Mouse (Mus musculus) cerebellum, postnatal 4 days (tissue): ENCODE data around the gene Copa.

ENCODE experiments used
- DNase-seq, 2 experiments: peaks; one replicate each; pipeline ENCODE4 v3.0.0; 2022; ENCODE audit warnings: low spot score in 2 of 2, mixed read lengths in 1 of 2

The Copa gene

DNA sequence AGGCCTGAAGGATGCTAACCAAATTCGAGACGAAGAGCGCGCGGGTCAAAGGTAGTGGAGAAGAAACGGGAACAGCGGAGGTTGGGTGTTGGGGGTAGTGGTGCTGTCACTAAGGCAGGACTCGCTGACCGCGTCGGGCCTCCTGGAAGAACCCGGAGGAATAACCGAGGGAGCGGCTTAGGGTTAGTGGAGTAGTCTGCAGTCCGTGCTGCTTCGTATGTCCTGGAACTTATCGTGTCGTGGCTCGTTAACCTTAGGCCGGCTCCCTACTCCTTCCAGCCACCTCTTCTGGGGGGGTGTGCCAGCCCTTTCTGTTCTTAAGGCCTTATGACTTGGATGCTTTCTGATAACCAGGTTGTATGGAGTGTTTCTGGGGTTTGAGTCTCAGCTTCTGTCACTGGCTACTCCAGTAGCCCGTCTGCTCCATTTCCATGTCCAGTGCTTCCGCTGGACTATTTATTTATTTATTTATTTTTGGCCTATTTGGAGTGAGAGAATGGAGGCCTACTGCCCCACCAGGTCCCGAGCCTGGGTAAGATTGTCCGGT, 643 bp downstream of the Copa start:
- no peak for DNase-seq

DNA sequence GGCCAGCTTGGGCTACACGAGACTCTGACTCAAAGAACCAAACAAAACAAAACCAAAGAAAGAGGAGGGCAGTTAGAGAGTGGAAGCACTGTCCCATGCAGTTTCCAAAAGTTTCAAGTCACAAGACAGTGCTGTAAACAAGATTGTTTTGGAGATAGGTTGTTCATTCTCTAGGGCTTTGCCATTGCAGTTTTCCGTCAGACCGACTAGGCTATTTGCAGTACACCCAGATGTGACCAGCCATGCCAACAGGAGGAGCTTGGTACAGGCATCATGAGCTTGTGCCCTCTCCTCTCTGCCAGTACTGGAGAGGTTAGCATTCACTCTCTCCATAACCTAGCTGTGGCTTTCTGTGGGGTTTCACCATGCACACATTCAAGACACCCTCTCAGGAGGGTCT, 11.2 kb downstream of the Copa start:
- DNase-seq = no peak

DNA sequence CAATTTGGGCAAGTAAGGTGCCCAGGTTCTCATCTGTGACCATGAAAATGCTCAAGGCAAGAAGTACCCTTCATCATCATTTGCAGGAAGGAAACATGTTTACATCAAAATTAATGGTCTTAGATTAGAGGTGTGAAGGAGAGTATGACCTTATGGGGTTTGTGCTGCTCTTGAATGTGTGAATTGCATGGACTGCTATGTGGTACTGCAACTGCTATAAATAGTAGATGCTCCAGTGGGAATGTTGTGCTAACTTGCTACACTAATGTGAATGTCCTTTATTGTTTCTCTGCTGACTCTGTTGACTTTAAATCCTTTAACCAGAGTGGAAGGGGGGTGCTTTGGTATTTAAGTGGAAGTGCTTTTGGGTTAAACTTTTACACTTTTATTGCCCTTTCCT, 12.0 kb downstream of the Copa start:
- DNase-seq = no peak

DNA sequence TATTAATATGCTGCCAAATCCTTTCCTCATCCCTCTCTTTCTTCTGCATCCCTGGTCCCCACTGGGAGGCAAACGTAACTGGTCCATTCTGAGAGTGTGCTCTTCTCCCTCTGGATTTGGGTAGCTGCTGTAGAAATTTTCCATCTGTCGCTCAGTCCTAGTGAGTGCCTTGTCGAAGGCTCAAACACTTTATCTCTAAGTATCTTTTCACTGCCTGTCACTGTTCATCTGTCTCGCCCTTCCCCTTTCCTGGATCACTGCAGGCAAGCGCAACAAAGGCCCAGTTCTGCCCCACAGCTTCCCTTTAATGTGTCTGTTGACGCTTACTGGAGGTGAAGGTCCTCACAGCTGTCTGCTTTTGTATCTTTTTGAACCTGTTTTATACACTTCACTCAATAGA, 12.9 kb downstream of the Copa start:
- DNase-seq = no peak

DNA sequence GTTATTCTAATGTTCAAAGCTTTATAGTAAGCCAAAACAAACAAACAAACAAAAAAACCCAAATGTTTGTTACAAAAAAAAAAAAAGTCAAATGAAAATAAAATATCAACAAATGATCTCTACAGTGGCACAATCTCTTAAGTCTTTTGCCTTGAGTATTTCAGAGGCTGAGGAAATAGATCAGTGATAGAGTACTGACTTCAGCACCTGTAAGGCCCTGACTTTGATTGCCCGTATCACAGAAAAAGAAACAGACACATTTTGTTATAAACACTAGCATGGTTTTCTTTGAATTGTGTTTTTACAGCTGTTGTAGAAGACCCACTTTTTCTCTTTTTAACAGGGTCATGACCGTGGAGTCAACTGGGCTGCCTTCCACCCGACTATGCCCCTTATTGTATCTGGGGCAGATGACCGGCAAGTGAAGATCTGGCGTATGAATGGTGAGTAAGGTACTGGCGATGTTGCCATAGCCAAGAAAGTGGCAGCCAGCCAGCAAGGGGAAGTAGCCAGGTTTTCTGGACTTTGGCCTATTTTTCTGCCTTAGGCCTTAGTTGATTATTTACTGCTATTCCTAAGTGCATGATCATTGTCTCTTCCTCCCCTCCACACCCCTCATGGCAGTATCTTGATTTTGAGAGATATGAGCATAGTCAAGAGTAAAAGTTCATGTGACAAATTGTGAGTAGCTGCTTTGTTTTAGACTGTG, 17.1 kb downstream of the Copa start:
- no peak for DNase-seq

DNA sequence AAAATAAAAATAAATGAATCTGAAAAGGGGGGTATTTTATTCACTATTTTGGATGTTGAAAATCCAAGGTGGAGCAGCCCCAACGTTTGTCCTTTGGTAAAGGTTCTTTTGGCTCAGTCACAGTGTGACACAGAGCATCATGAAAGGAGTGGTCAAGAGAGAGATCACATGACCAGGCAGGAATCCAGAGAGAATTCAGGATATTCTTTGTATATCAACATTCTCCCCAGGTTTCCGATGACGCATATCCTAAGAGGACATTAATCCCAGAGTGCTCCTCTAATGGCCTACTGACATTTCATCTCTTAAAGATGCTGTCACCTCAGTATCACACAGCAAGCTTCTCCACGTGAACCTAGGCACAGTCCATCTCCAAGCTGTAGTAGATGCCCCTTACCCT, 21.3 kb downstream of the Copa start:
- no peak for DNase-seq

DNA sequence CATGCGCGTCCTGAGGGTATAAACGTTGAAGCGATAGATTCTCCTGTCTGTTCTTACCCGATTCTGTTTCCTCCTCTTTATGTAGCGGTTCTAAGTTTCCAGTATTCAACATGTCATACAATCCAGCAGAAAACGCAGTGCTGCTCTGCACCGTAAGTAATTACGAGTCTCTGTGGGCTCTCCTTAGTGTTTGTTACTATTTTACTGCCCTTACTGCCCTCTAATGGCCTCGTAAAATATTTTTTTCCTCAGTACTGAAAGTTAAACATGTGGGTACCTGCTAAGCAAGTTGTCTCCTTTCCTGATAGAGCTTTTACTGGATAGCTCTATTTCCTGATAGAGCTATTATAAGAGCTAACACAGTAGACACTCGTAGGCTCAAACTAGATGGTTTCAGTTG, 22.8 kb downstream of the Copa start:
- DNase-seq = no peak

DNA sequence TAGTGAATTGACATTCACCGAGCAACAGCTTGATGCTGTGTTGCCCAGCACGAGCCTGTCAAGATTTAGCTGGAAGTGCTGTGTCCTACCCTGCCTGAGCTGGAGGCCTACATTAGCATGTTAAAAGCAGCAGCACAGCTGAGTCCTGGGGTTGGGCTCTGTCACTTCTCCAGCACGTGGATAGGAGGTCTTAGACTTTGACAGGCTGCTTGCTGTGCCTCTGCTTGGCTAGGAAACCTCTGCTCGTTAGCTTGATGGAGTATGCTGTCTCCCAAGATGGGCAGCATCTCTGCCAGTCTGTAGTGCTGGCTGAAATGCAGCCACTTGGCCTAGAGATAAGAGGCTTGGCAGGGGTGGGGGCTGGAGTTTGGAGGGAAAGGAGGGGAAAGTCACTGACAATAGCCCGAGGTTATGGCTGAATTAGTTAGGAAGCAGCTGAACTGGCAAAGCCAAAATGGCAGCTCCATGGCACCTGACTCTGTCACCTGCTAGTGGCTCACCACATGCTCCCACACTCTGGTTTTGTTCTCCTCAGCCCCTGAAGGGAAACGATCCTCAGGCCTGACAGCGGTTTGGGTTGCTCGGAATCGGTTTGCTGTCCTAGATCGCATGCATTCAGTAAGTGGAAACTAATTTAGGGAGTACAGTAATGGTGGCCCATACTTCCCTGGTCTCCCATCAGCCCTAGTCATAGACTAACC, 25.6 kb downstream of the Copa start:
- DNase-seq = peak in 1 of 2 experiments; percentile 27

DNA sequence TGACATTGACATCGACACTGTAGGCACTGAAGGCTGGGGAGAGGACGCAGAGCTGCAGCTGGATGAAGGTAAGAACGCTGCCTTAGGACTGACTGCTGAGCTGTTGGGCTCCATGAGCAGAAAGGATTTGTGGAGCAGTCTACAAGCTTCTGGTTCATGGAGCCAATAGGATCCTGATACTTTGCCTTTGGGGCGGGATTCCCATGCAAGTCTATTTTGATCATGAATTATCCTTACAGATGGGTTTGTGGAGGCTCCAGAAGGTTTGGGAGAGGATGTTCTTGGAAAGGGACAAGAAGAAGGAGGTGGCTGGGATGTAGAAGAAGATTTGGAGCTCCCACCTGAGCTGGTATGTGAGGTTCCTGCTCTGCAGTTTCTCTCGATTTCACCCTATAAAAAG, 34.6 kb downstream of the Copa start:
- DNase-seq = no peak

DNA sequence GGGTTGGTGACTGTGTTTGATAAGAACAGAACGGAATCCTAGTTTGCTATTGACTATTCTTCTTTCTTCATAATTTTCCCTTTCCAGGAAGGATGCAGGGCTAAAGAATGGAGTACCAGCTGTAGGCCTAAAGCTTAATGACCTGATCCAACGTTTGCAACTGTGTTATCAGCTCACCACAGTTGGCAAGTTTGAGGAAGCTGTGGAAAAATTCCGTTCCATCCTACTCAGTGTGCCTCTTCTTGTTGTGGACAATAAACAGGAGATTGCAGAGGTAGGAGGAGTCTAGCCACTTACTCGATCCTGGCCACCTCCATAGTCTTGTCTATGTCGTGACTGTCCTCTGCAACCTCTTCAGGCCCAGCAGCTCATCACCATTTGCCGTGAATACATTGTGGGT, 36.8 kb downstream of the Copa start:
- DNase-seq = no peak

DNA sequence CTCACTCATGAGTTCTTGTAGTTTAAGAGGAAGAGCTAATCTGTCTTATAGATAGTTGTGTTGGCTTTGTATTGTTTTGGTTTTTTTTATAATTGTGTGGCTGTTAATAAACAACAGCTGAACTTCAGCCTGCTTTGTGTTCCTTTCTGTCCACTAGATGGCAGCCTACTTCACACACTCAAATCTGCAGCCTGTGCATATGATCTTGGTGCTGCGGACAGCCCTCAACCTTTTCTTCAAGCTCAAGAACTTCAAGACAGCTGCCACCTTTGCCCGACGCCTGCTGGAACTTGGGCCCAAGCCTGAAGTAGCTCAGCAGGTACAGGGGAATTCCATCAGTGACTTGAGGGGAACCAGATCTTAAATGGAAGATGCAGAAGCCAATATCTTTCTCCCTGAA, 37.4 kb downstream of the Copa start:
- peak in 1 of 2 experiments; percentile 28 for DNase-seq

DNA sequence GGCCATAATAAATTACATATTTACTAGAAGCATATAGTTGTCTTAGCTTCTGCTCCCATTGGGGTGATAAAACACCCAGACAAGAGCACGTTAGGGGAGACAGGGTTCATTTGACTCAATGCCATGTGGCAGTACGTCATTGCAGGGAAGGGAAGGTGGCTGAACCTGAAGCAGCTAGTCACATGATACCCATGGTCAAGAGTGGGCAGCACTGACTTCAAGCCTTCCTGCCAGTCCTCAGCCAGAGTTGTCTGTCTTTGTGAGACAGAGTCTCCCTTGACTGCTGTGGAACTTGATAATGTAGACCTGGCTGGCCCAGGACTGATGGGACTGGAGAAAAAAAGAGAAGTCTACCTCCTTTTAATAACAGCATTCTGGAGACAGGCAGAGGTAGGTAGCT, 40.3 kb downstream of the Copa start:
- no peak for DNase-seq

DNA sequence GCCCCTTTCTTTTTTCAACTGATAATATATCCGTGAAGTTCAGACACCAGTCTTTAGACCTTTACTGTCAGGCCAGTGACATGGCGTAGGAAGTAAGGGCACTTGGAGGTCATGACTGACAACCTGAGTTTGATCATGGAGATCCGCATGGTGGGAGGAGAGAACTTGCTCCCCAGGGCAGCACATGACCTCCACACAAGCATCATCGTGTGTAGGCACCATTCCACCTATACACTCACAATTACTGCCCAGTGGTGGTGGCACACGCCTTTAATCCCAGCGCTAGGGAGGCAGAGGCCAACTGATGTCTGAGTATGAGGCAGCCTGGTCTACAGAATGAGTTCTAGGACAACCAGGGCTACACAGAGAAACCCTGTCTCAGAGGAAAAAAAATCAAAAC, 42.2 kb downstream of the Copa start:
- no peak for DNase-seq

DNA sequence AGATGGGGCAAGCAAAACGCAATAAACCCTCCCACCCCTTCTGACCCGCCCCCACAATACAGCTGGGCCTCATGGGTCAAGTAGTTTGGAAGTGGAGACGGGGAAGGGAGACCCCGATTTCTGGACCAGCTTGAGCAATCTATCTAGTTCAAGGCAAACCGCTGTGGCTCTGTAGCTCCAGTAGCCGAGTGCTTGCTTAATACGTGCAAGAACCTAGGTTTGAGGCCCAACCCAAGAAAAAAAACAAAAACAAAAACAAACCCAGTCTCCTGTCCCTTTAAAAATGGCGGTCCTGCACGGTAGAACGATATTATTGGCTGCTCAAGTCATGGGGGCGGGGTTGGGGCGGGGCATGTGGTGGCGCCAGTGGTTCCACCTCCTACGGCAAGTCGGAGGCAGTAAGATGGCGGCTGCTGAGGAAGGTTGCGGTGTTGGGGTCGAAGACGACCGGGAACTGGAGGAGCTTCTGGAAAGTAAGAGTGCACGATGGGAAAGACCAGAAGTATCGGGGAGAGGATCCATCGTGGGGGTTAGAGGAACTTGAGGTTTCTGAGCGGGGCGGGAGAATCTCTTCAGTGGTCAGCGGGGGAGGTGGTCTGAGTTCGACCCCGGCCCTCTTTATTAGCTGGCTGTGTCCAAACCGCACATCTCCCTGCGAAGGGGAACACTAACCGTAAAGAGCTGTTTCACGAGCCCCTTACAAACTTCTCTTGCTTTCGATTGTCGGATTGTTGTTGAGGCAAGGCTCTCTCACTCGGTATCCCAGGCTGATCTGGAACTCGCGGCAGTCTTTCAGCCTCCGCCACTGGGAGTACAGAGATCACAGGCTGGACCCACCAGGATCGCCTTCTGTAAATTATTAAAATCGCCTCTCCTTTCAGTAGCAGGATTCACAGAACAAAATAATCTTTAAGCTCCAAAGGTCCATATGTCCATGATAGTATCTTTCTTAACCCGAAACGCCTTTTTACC, 44.3 kb downstream of the Copa start, which contains the start of gene Pex19:
Pex19 (plus strand) TSS at position 380 of the 972 bp plus-strand sequence.
- peak; percentile 49 to 76 for DNase-seq

DNA sequence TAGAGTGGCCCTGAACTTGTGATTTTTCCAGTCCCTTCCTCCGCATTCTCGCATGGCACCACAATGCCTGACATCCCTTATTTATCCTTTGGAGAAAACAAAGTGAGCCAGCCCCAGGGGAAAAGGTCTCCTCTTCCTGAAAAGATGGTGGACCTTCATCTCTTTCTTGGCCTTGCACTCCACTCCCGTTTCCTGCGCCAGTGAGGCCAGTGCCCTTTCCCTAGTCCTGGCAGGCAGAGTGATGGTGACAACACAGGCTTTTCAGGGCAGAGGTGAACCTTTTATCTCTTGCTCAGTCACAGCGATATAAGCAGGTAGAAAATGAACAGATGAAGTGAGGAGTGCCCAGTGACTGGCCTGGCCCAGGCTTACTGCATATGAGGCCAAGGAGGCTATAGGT, 45.2 kb downstream of the Copa start:
- no peak for DNase-seq

DNA sequence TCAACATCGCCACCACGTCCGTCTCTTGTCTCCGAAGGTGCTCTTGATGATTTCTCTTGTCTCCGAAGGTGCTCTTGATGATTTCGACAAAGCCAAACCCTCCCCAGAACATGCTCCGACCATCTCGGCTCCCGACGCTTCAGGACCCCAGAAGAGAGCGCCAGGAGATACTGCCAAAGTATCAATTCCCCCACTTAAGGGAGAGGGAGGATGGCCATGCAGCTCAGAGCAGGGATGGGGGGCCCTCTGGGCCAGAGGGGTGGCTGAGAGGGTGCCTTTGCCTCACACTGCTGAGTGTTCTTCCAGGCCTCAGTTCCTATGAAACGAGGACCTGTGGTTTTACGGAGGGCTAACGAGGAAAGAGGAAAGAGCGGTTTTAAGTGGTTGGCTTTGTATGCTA, 46.2 kb downstream of the Copa start:
- DNase-seq = no peak

DNA sequence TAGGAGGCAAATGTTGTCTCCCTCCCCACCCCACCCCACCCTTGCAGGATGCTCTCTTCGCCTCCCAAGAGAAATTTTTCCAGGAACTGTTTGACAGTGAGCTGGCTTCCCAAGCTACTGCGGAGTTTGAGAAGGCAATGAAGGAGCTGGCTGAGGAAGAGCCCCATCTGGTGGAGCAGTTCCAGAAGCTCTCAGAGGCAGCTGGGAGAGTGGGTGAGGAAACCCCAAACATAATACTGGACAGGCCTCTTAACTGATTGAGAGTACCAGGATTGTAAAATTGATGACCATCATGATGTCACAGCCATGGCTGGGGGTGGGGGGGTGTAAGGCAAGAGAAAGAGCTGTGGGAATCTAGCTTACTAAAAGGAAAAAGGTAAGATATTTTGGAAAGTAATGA, 46.8 kb downstream of the Copa start:
- DNase-seq = peak in 1 of 2 experiments; percentile 21

DNA sequence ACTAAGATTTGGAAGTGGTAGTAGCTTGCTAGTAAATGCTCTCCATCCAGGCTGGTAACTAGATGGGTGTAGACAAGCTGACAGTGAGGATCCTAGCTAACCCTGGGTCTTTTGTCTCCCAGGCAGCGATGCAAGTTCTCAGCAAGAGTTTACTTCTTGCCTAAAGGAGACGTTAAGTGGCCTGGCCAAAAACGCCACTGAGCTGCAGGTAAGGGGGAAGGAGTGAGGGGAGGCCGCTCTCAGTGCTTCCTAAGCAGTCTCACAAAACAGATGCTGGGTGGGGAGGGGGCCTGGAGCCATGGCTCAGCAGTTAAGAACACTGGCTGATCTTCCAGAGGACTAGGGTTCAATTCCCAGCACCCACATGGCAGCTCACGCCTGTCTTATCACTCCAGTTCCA, 47.5 kb downstream of the Copa start:
- no peak for DNase-seq

DNA sequence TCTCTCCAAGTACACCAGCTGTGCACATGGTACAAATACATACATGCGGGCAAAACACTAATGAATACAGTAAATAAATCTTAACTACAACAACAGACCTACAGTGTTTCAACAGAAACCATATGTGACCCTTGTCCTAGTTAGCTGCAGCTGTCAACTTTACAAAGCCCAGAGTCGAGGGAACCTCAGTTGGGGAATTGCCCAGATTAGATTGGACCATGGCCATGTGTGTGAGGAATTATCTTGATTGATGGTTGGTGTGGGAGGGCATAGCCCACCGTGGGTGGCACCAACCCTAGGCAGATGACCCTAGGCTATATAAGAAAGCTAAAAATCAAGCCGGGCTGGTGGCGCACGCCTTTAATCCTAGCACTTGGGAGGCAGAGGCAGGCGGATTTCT, 50.0 kb downstream of the Copa start:
- no peak for DNase-seq

DNA sequence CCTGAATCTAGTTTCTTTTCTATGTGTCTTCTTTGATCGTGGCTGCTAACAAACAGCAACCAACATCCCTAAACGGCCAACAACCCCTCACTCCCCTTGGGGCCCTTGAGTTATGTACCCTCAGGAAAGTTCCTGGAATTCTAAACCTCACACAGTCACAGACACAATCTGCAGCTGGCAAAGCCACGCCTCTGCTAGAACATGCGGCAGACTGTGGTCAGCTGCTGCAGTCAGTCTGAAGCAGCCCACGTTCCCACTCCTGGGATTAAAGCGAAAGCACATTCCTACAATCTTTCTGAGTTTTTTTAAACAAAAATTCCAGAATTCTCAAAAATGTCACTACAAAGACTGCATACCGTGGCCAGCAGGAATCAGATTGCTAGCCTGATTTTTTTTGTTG, 51.2 kb downstream of the Copa start:
- no peak for DNase-seq

DNA sequence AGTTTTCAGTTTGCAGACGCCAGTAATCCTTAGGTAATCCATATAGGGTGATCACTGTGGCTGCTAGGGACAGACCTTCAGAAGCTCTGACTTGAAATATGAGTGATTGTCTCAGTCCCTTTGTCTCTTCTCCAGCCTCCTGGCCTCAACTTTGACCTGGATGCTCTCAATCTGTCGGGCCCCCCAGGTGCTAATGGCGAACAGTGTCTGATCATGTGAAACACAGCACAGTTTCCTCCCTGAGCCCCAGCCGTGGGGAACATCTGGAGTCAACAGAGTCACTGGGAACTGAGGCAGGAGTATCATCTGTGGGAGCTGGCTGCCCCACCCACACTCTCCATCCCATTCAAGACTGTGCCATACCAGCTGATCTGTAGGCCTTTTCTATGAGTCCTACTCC, 51.7 kb downstream of the Copa start:
- DNase-seq = no peak

DNA sequence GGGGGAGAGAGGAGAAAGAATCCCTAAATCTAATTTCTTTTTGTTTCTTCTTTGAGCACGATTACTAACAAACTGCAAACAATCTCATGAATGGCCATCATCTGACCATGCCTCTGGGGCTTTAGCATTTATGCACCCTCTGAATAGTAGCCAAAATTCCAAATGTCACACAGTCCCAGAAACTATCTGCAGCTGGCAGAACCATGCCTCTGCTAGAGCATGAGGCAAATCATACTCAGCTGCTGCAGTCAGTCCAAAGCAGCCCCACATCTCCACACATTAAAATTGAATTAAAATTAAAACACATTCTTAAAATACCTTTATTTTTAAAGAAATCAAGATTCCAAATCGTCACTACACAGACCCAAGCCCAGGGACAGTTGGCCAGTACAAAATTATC, 57.8 kb downstream of the Copa start:
- no peak for DNase-seq
